Mouse (Mus musculus): Measurements from ENCODE around the gene Caskin2. TPM values are rescaled to one million over a fixed set of nuclear protein-coding genes. Genes with fewer than 3 reads are reported as not detected.

Gene Caskin2
- total and polyA plus RNA-seq, 3 experiments = 2.9 to 8.2 (median 6.4) TPM

- Histone ChIP-seq H3K79me2 (replicated peaks; ENCODE audit: control insufficient read depth, extremely low read depth, insufficient read depth, poor library complexity, severe bottlenecking) (no peaks in the 10 kb centered on the region), H3K9me3 (replicated peaks; ENCODE audit: low read length) (no peaks in the 10 kb centered on the region), H3K4me1 (ENCODE audit: control insufficient read depth in 1 of 2, insufficient read depth in 2 of 2) (peaks cover 3 to 16% of the 10 kb centered on the region in 2 experiments; a peak in 3 of 4 replicates), H3K27ac (ENCODE audit: insufficient read depth, low read depth) (no peak overlapping the region), H3K36me3 (replicated peaks in 1 of 2; ENCODE audit: control insufficient read depth in 1 of 2, insufficient read depth in 1 of 2, low read length in 1 of 2) (no peaks in the 10 kb centered on the region), H3K4me3 (replicated peaks in 1 of 3; ENCODE audit: low read depth in 2 of 3, low read length in 2 of 3, poor library complexity in 1 of 3) (peak overlapping the region; percentile 77 to 85 (median 82)), H3K27me3 (replicated peaks) (no peaks in the 10 kb centered on the region), H3K9ac (ENCODE audit: insufficient read depth, low read depth) (peak overlapping the region; percentile 77), H3K4me2 (ENCODE audit: insufficient read depth, low read depth, poor library complexity, severe bottlenecking) (peak overlapping the region; percentile 78)
- in situ Hi-C loops (cut with MboI; ENCODE audit: low pct_ligation_motif_present, low pct_unique_long_range_greater_than_20kb, low sequenced_read_pairs) = no loop called here
- dilution Hi-C loops (cut with MboI; ENCODE audit: extremely low pct_ligation_motif_present, extremely low pct_unique_long_range_greater_than_20kb, low sequenced_read_pairs) = no loop called here
- TF ChIP-seq SMC3 (IDR thresholded peaks at IDR 0.05; ENCODE audit: low read depth, low read length) = no peak
- TF ChIP-seq TCF12 (IDR thresholded peaks at IDR 0.05; ENCODE audit: low read depth, low read length) = peak; percentile 37; the same call in 1 of the 2 replicates
- TF ChIP-seq MXI1 (IDR thresholded peaks at IDR 0.05; ENCODE audit: low read depth, low read length) = 0 out of 2 replicates have a peak, but pooled peaks have one; percentile 1
- DNase-seq (ENCODE audit: extremely low read depth) = no peak
Measured at GRCm38 (mm10) chr11:115765607-115766141, 47.8 kb downstream of the Caskin2 start.

DNA sequence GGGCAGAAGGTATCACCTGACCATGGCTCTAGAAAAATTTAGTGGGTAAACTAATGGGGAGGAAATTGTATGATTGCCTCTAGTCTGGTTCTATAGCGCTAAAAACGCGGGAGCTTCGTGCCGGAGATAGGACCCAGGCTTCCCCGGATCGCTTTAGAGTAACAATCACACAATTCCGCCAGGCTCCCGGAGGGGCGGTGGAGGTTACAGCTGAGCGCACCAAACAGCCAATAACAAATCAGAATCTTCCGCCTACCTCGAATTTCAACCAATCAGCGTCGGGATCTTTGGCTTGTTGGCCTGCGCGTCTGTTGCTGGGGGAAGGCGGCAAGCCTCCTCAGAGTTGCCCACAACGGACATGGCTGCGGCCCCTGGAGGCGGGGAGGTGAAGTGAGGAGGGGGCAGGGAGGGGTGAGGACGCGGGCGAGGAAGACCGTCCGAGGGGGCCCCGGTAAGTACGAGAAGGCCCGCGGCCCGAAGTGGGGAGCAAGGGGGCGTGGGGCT is 48.3 kb downstream of the Caskin2 start, which contains the start of gene Tmem94:
TSS of gene Tmem94 (plus strand) at position 331 of the 504 bp plus-strand sequence.
- Histone ChIP-seq H3K4me1 (ENCODE audit: control insufficient read depth in 1 of 2, insufficient read depth in 2 of 2) (peaks cover 3 to 16% of the 10 kb centered on the region in 2 experiments; a peak in 3 of 4 replicates), H3K27ac (ENCODE audit: insufficient read depth, low read depth) (no peak within 1 kb of the TSS), H3K79me2 (replicated peaks; ENCODE audit: control insufficient read depth, extremely low read depth, insufficient read depth, poor library complexity, severe bottlenecking) (no peaks in the 10 kb centered on the region), H3K4me2 (ENCODE audit: insufficient read depth, low read depth, poor library complexity, severe bottlenecking) (peak within 1 kb of the TSS; percentile 78), H3K36me3 (replicated peaks in 1 of 2; ENCODE audit: control insufficient read depth in 1 of 2, insufficient read depth in 1 of 2, low read length in 1 of 2) (no peaks in the 10 kb centered on the region), H3K4me3 (replicated peaks in 1 of 3; ENCODE audit: low read depth in 2 of 3, low read length in 2 of 3, poor library complexity in 1 of 3) (peak within 1 kb of the TSS; percentile 77 to 85 (median 82)), H3K27me3 (replicated peaks) (no peaks in the 10 kb centered on the region), H3K9ac (ENCODE audit: insufficient read depth, low read depth) (peak within 1 kb of the TSS; percentile 77), H3K9me3 (replicated peaks; ENCODE audit: low read length) (no peaks in the 10 kb centered on the region)
- TF ChIP-seq MXI1 (IDR thresholded peaks at IDR 0.05; ENCODE audit: low read depth, low read length) (peak; percentile 70), TCF12 (IDR thresholded peaks at IDR 0.05; ENCODE audit: low read depth, low read length) (peak; percentile 94), E2F4 (IDR thresholded peaks at IDR 0.05; ENCODE audit: insufficient replicate concordance, low read depth, low read length) (peak; percentile 83; the same call in 1 of the 2 replicates), MAZ (IDR thresholded peaks at IDR 0.05; ENCODE audit: low read depth, low read length) (peak; percentile 100), KAT2A (IDR thresholded peaks at IDR 0.05; ENCODE audit: insufficient replicate concordance, low read length) (peak; percentile 99), BHLHE40 (IDR thresholded peaks at IDR 0.05; ENCODE audit: low read depth, low read length) (no peak; the same call in 1 of the 2 replicates), SMC3 (IDR thresholded peaks at IDR 0.05; ENCODE audit: low read depth, low read length) (no peak), POLR2AphosphoS2 (IDR thresholded peaks at IDR 0.05; ENCODE audit: low read depth, low read length) (no peak), EP300 (IDR thresholded peaks at IDR 0.05; ENCODE audit: low read length) (no peak), MAX (IDR thresholded peaks at IDR 0.05; ENCODE audit: low read length) (peak; percentile 79), MEF2A (IDR thresholded peaks at IDR 0.05; ENCODE audit: borderline replicate concordance, low read depth, low read length) (peak; percentile 70), ZKSCAN1 (IDR thresholded peaks at IDR 0.05; ENCODE audit: borderline replicate concordance, low read depth, low read length) (no peak), ZC3H11A (IDR thresholded peaks at IDR 0.05; ENCODE audit: low read depth, low read length) (no peak), GABPA (IDR thresholded peaks at IDR 0.05; ENCODE audit: insufficient replicate concordance, low read depth, low read length) (peak; percentile 92; the same call in 1 of the 2 replicates), CHD2 (IDR thresholded peaks at IDR 0.05; ENCODE audit: low read length) (peak; percentile 99), IRF4 (IDR thresholded peaks at IDR 0.05; ENCODE audit: low read depth, low read length) (no peak; the same call in 1 of the 2 replicates), ETS1 (conservative IDR thresholded peaks at IDR 0.05; ENCODE audit: low read depth, low read length) (0 out of 2 replicates have a peak, but pooled peaks have one; percentile 3), POLR2A (IDR thresholded peaks at IDR 0.05; ENCODE audit: low read depth, low read length) (peak; percentile 84), USF2 (conservative IDR thresholded peaks at IDR 0.05; ENCODE audit: low read depth, low read length) (no peak), TBP (conservative IDR thresholded peaks at IDR 0.05; ENCODE audit: low read depth, low read length) (peak; percentile 94), CTCF (conservative IDR thresholded peaks at IDR 0.05 in 1 of 2, IDR thresholded peaks at IDR 0.05 in 1 of 2; ENCODE audit: low read depth in 2 of 2, low read length in 2 of 2) (peak in 1 of 2 experiments; percentile 12; a peak in 1 of 4 replicates), SIN3A (IDR thresholded peaks at IDR 0.05; ENCODE audit: low read length) (peak; percentile 97), NRF1 (IDR thresholded peaks at IDR 0.05; ENCODE audit: low read depth, low read length) (peak; percentile 83), HCFC1 (IDR thresholded peaks at IDR 0.05; ENCODE audit: low read depth, low read length) (peak; percentile 96), JUND (conservative IDR thresholded peaks at IDR 0.05; ENCODE audit: low read depth, low read length) (0 out of 2 replicates have a peak, but pooled peaks have one; percentile 27), CHD1 (IDR thresholded peaks at IDR 0.05; ENCODE audit: low read depth, low read length) (peak; percentile 57; the same call in 1 of the 2 replicates), RAD21 (IDR thresholded peaks at IDR 0.05; ENCODE audit: low read depth, low read length) (no peak), ZMIZ1 (IDR thresholded peaks at IDR 0.05; ENCODE audit: low read depth, low read length) (peak; percentile 68; the same call in 1 of the 2 replicates), RCOR1 (conservative IDR thresholded peaks at IDR 0.05; ENCODE audit: low read depth, low read length) (no peak; the same call in 1 of the 2 replicates), ELF1 (IDR thresholded peaks at IDR 0.05; ENCODE audit: low read depth, low read length) (peak; percentile 100), NELFE (IDR thresholded peaks at IDR 0.05; ENCODE audit: low read depth, low read length) (peak; percentile 72; the same call in 1 of the 2 replicates)
- dilution Hi-C loops (cut with MboI; ENCODE audit: extremely low pct_ligation_motif_present, extremely low pct_unique_long_range_greater_than_20kb, low sequenced_read_pairs) = no loop called here
- peak; percentile 100 for DNase-seq (ENCODE audit: extremely low read depth)
- in situ Hi-C loops (cut with MboI; ENCODE audit: low pct_ligation_motif_present, low pct_unique_long_range_greater_than_20kb, low sequenced_read_pairs) = no loop called here

Data from CH12.LX (cell line).